Mouse (Mus musculus) mesoderm, embryonic 11.5 days (tissue): ENCODE data around the gene Enpep.

Experiments
- DNase-seq: peaks from one replicate; pipeline ENCODE4 v3.0.0-alpha.2; 2012; ENCODE audit warnings: low read depth, low spot score

Enpep gene

DNA sequence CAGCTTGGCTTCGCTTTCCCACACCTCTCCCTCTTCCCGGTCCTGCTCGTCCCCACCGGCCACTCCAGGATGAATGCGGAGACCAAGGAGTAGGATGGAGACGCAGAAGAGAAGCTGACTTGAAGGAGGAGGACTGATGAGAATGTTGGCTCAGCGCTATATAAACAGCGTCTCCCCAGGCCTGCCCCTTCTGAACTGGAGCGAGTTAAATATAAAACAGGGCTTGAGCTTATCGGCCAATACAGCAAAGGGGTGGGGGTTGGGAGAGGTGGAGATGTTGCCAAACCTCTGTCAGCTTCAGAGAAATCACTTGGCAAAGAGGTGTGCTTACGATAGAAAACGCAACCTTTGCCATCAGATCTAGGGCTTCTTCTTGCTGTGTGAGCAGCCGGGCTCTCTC, at the start of gene Enpep:
Gene Enpep (minus strand): TSS at position 135 of the 400 bp plus-strand sequence.
- no peak for DNase-seq

DNA sequence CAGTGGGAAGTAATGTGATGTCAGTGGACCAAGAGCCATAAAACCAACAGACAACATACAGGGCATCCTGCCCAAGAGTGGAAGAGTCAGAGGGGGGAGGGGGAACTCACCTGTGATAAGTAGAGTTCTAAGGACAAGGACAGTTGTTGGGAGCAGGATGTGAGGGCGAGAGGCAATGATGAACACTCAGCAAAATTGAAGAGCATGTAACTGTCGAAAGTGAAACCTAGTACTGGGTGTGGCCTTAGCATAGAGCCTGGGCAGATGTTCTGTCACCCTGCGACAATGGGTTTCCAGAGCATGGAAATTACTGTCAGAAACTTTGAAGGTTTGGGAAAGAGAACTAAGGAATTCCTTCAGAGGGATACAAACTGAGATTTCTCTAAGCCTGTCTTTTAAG, 46.6 kb upstream of the Enpep start:
- DNase-seq = no peak

DNA sequence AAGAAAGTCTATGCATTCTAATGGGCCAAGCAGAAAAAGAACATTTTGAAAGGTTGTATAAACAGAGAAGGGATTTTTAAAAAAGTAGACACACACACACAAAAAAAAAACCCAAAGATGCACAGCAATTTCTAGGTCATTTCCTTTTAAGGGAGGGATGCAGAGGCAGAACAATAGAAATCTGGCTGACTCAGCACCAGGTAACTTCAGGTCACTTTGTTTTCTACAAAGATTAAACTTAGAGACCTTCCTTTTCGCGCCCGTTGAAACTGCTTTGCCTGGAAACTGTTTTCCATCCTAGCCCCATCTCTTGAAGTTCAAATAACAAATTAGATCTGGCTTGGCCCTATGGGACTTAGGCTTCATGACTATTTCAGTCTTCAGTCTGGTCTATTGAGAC, 42.6 kb upstream of the Enpep start:
- DNase-seq = no peak

DNA sequence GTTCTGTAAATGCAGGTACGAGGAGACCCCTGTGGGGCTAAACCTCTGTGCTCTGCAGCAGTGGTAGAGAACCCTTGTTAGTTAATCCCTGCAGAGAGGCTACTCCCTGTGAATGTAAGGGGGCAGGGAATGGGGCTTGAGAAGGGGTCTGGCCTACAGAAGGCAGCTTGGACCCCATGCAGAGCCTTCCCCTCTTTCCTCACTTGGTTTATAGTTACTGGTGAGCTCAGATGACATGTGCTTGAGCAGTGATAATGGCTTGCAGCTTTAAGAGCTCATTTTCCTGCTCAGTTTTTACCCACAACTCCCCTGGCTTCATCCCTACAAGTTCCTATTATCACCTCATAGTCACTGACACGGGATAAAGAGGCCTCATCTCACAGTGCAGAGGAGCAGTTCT, 40.6 kb upstream of the Enpep start:
- no peak for DNase-seq

DNA sequence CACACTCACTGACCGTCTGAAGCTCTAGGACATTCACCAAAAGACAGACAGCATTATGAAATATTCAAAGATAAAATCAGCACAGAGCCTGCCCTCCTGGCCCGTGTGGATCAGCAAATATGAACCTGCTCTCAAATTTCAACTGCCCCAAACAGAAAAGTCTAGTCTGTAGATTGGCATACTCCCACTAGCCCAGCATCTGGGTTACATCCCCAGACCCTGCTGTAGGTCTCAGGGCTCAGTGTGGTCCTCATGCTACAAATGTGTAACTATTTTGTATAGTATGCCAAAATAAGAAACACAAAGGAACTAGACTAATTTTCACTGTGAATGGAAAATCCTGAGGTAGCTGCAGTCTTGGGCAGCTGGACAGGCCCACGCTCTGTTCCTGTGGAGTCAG, 37.0 kb upstream of the Enpep start:
- no peak for DNase-seq

DNA sequence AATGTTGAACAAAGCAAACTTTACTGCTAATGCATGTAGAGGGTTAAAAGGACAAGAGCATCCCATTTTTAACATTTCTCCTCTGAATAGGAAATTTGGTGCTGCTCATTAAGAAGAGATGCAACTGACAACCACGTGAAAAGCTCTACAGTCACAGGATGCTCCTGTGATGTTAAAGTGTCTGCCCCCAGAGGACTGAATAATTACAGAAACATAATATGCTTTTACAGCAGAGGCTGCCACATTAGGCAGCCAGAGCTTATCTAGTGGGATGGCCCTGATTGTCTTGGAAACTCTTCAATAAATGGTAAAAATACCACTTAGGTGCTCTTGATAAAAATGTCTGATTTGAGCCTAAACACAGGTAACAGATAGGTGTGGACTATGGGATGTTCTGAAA, 33.4 kb upstream of the Enpep start:
- DNase-seq = no peak

DNA sequence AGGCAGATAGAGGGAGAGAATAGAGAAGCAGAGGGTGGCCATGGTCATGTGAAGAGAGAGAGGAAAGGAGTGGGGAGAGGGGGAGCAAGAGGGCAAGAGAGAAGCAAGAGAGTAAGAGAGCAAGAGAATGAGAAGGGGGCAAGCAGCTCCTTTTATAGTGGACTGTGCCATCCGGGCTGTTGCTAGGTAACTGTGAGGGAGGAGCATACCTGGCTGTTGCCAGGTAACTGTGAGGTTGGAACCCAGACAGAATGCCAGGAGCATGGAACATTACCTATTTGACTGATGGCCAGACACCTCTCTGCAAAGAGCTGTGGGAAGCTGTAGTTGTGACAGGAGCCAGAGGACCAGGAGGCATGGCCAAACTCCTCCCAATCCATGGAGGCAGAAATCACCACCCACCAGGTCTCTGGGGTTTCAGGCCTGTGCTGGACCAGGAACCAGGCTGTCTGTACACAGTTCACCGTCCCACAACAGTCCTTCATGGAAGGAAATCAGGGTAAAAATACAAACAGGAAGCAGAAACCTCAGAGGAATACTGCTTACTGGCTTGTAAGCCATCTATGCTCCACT, 32.4 kb upstream of the Enpep start:
- no peak for DNase-seq

DNA sequence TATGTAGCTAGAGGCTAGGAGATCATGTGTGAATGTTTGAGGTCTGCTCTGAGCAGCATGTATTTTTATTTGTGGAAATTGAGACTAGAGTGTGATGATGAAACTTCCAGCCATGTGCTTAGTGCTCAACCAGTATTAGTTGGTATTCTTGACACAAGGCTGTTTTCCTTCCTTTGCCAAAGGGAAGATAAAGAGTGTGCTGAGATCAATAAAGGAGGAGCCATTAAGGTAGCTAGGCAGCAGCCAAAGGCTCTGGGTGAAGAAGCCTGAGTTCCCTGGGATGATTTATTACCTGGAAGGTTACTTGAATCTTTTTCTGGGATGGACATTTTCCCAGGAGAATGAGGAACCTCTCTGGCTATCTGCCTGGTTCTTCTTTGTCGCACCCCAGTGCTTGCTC, 30.9 kb upstream of the Enpep start:
- no peak for DNase-seq

DNA sequence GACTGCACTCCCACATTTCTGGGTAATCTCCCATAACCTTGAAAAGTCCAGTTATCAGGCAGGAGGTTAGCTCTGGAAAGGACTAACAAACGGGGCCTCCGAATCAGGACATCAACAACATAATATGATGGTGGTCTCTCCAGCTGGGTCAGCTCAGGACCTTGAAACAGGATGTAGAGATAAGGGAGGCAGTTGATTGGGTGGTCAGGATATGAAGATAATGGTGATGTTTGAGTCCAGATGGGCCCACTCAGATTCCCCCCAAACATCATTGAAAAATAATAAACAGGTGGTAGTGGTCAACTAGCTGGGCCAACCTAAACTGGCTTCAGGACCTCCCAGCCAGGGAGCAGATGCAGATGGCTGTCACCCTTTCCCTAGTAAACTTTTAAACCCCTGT, 25.6 kb upstream of the Enpep start:
- no peak for DNase-seq

DNA sequence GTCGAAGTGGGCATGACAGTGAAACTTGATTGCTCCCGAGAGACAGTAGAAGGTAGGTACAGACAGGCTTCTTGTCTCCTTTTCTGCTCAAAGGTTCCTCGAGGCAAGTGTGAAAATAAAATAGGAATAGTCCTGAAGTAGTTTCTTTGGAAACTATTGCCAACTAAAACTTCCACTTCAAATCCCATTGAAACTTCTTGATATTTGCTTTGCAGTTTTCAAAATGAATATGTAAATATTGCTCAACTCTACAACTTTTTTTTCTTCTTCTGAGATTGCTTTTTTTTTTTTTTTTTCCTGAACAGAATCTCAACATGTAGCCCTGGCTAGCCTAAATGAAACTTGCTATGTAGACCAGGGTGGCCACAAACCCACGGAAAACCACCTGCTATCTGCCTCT, 21.4 kb upstream of the Enpep start:
- DNase-seq = no peak

DNA sequence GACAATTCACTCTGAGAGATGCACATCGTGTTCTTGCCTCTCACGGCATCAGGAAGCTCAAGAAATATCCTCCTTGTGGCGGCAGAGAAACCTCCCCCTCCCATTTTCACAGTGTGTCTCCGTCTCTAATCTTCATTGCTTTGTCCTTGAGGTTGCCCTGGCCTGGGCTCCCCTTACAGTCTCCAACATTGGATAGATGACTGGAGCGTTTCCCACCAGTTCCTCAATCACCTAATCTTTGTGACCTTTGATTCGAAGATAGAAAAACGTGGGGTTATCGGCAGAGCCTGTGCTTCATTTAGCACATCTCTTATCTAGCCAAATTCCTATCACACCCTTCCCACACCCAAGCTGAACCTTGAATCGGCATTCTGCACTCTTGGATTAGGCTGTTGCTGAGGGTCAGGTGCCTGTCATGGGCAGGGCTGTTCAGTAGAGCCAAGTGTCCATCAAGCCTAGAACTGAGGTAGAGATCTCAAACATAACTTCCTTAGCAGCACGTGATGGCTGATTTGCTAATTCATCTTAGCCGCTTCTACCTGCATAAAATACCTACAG, 18.9 kb upstream of the Enpep start:
- no peak for DNase-seq

DNA sequence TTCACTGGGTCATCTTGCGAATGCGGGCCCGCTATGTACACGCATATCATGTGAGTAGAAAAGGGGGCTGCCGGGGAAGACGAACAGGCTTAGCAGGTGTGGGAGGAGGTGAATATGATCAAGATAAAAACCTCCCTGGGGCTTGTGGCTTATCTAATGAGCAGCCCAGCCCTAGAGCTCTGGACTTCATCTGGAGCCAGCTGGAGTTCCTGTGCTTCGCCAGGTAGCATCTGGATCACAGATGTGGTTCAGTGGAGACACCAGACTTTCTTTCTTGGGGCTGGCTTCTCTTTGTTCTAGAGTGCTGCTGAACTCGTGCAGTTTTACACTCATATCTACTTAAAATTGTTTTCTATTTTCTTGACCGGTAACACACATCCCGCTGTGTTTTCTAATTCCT, 14.8 kb upstream of the Enpep start:
- DNase-seq = peak; percentile 54

DNA sequence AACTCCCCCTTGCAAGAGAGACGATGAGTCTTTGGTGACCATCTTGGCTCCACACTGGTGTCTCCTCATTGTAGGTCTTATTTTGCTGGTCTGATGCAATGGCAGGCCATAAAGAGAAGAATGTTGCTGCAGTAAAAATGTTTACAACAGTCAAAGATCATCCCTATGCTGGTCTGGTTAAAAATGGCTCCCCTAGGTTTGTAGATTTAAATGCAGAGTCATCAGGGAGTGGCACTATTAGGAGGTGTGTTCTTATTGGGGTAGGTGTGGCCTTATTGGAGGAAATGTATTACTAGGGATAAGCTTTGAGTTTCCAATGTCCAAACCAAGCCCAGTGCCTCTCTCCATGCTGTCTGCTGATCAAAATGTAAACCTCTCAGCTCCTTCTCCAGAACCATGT, 10.2 kb upstream of the Enpep start:
- no peak for DNase-seq

DNA sequence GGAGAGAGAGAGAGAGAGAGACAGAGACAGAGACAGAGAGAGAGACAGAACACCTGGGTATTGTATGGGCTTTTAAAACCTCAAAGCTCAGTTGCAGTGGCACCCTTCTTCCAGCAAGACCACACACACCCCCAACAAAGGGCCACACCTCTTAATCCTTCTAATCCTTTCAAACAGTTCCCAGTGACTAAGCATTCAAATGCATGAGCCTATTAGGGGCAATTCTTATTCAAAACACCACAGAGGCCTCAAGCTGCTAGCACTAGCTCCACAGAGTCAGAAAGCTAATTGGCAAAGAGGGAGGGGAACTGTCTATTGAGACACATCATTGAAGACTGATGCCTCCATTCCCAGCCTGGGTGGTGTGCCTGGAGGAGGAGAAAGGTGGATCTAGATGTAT, 8.5 kb upstream of the Enpep start:
- no peak for DNase-seq

DNA sequence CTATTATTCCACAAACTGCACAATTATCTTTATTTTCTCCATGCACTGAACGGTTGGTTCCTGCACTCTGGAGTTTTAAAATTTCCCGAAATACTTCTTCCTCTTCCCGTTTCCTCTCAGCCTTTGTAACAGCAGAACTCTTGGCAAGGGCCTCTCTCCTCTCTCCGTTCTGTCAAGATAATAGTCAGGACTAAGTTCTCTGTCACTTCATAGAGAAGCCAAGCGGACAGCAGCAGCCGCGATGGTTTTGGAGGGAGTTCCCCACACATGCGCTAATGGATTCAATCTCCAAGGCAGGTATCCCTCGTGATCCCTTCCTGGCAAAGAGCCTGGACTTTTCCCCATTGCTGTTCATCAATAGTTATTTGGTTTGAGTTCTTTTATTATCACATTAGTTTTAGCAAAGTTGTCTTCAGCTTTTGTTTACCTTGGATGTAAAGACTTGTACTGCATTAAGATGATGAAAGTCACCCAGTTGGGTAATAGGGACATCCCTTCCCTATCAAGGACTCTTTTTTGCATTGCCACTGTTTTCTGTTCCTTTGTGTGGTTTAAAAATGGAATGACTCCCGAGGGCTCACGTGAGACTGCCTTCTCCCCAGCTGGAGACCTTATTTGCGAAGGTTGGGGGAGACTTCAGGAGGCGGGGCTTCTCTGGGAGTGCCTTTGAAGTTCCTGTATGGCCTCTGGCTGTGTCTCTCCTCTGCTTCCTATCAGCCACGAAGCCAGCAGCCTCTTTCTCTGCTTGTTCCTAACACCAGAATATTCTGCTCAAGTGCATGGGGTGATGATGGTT, 6.0 kb upstream of the Enpep start:
- no peak for DNase-seq

DNA sequence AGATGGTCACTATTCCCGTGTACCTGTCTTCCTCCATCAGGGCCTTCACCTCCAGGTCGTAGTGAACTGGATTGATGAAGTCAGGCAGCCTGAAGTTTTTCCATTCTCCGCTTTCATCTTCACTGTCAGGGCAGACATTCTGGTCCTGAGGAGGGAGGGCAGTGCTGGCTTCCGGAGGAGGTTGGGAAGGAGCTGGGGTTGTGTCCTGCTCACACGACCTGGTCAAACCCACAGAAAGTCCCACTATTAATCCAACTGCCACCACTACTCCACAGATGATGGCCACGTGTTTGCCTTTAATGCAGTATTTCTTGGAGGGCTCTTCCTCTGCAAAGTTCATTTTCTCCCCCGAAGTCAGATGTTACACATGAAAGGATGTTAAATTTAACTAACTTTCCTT, 378 bp downstream of the Enpep start:
- no peak for DNase-seq

DNA sequence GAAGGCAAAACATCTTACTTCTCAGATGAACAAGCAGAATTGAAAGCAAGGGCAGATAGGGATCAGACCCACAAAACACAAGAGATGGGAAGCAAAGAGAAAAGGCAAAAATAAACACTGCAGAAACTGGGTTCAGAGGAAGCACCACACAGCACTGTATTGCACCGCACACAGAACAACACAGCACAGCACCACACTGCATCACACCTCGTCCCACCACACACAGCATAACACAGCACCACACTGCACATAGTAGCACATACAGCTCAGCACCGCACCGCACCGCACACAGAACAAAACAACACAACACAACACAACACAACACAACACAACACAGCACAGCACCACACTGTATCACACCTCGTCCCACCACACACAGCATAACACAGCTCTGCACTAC, 1.1 kb downstream of the Enpep start:
- no peak for DNase-seq

DNA sequence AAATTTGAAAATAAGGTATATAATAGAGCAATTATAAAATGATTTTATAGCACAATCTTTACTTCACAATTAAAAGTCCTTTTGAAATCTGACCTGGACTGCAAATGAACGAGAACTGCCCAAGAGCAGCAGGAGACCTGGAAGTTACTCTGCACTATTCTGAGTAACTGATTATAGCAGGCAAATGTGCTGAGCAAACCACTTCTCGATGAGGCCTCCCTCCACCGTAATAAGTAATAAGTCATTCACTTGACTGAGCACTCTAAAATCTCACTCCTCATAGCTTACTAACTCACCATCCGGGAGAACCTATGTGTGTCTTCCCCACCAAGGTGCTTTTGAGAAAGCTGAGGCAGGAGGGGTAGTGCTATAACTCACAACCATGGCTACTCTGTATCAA, 4.5 kb downstream of the Enpep start:
- no peak for DNase-seq

DNA sequence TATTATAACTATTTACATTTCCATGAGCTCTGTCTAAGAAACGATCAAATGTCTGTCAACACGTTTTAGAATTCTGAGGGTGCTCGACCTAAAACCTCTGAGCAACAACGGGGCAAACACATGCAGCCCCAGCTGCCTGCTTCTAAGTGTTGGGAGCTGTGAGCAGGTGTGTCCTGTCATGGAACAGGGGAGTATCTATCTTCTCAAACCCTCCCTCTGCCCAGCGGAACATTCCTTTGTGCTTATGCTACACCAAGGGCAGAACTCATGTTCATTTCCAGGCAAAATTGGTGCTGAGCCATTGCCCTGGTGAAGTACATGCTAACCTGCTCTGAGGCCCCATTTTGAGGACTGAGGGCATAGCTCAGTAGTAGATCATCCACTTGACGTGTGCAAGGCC, 10.9 kb downstream of the Enpep start:
- DNase-seq = no peak

DNA sequence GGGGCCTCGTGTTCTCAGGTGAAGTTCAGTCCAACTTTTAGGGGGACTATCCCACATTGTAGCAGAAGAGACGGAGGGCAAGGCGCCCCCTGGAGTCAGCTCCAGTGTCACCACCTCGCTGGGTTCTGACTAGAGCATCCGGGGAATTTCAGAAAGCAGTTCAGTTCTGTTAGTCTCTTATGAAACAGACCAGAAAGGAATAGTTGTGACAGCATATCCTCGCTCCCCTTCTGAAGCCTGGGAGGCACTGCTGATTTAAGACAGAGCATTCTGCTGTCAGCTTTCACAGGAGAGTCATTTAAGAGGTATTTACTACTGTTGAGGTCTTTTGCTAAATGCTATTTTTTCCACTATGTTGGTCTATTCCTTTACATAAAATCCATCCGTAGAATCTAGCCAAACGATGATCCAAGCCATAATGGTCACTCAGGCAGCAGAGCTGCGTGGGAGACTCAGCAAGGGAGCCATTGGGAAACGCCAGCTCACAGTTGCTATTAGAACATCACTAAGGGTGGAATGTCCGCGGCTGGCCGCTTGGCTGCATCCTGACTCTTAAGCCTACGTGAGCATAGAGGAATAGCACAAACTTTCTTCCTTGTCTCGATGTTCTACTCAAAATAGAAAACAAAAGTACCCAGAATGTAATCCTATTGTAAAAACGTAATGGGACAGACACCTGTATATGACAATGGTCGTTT, 15.3 kb downstream of the Enpep start:
- DNase-seq = no peak

DNA sequence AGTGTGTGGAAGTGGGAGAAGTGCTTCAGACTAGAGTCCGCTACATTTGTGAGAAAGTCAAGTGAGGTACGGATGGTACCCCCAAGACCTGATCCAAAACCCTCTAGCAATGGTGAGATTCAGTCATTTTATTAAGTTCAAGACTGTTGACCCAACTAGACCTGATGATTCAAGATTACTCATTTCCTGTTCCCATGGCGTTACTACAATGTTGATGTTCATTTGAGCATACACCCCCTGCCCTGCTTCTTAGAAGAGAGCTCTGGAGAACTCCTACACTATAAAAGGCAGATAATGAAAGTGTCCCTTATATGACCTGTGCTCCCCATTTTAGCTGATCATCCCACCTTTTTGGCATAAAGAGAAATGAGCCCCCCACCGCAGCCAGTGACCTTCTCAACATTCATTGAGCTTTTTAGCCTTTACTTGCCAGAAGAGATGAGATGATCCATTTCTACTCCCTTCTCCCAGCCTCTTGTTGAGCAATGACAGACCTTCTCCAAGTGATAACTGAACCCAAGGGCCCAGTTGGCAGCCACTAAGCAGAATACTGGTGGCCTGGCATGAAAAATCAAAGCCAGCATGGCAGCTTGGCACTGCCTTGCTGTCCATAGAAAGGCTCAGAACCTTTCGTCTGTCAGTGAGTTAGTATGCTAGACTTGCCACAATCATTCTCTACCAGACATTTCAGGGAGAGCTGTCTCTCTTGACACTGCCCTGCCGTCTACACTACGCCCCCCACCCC, 18.7 kb downstream of the Enpep start:
- no peak for DNase-seq

DNA sequence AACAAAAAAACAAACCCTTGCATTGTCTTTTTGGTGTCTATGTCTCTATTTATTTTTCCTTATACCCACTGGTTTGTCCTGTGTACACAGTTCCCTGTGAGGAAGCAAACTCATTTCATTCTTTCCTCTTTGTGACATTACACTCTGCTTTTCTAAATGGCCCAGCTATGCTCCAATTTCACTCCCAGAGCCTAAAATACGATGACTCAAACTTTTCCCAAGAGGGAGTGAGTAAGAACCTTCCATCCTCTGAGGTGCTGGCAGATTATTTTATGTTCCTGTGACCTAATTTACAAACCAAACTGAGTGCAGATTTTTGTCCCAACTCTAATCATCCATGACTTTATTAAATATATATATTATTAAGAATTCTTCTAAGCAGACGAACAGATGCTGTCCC, 19.3 kb downstream of the Enpep start:
- DNase-seq = no peak
